Mouse (Mus musculus) gastrocnemius, adult 8-10 months (tissue): ENCODE data around the gene Slc2a3. TPM values are rescaled to one million over a fixed set of nuclear protein-coding genes. Genes with fewer than 3 reads are reported as not detected.
A peak's percentile ranks its signal among the peaks of the same experiment; 100 is the strongest.
"Not testable (repeated sequence)": the region's sequence is repeated elsewhere in the genome, so short reads cannot be mapped to it uniquely, and the experiment has no call there.

Experiments
- DNase-seq, 2 experiments: peaks; one replicate each; pipeline ENCODE4 v3.0.0; 2022; ENCODE audit warnings: low spot score in 2 of 2
- microRNA-seq: library from miRNA; unstranded; fragments of <30 nt; microRNA quantifications from one replicate; pipeline ENCODE4 v1.2.0, GENCODE M21; 2022
- total RNA-seq, 4 experiments: library from RNA; stranded (reverse); gene quantifications; 2 replicates each; pipeline ENCODE4 v1.2.4; 2022

The Slc2a3 gene
- total RNA-seq, 4 experiments from 2014 or later = 3.6 to 12.3 (median 10.4) TPM

DNA sequence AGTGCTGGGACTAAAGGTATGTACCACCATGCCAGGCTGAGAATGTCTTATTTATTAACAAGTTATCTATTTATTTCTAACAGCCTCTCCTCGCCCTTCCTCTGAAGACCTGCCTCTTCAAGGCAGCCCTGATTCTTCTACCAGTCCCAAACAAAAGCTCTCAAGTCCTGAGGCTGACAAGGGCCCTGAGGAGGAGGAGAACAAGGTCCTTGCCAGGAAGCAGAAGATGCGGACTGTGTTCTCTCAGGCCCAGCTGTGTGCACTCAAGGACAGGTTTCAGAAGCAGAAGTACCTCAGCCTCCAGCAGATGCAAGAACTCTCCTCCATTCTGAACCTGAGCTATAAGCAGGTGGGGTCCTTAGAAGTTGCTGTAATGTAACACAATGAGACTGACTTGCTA is 90.0 kb downstream of the Slc2a3 start:
- DNase-seq = no peak

DNA sequence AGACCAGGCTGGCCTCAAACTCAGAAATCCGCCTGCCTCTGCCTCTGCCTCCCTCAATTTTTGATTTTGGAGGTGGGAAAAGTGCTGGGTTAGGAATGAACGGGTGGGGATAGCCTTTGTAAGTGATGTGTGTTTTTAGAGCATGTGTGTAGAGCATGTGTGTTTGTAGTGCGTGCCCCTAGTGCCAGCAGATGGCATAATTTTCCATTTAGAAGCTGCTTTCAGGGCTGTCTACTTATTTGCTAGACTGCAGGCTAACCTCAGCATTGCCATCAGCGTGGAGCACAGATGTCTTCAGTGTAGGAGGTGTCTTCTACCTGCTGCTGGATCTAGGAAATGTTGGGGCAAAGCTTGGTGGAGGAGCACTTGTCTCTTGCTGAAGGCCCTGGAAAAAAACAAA is 92.6 kb downstream of the Slc2a3 start:
- no peak for DNase-seq

DNA sequence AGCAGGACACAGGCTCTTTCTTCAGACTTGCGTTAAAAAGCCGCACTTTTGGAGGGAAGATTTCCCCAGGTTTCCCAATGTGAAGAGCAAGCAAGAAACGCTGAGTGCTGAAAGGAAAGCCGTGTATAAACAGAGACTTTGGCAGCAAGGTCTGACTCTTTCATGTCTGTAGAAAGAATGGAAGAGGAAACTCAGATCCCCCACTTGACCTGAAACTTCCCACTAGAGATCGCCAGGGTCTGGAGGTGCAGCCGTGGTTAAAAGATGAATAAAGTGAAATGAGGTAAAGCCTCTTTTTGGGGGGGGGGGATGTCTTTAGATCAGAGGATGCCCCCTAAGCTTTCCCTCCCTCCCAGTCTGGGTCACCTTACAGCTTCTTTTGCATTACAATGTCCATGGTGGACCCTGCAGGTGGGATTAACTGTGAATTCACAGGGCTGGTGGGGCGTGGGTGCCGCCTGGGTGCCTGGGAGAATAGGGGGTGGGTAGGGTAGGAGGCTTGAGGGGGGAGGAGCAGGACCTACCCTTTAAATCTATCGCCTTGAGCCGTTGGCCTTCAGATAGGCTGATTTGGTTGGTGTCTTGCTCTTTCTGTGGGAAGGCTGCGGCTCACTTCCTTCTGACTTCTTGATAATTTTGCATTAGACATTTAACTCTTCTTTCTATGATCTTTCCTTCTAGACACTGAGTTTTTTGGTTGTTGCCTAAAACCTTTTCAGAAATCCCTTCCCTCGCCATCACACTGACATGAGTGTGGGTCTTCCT is 94.2 kb downstream of the Slc2a3 start, which contains the start of gene Nanog:
Gene Nanog, plus strand, starts transcription at position 454 of the 765 bp plus-strand sequence.
- DNase-seq = no peak

DNA sequence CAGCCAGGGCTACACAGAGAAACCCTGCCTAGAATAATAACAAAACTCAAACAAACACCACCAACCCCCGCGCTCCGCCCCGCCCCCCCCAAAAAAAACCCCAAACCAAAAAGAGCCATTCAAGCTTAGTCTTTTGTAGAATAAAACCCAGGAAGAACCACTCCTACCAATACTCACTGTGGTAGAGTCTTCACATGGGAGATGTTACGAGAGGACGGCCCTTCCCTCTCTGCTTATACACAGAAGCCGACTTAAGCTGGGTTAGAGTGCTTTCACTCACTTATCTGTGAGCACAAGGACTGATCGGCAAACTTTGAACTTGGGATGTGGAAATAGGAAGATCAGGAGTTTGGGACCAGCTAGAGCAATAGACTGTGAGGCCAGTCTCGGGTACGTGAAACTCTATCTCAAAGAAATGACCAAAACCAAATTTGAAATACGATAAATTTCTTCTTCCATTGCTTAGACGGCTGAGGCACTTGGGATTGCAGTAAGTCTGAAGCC is 95.1 kb downstream of the Slc2a3 start:
- no peak for DNase-seq

DNA sequence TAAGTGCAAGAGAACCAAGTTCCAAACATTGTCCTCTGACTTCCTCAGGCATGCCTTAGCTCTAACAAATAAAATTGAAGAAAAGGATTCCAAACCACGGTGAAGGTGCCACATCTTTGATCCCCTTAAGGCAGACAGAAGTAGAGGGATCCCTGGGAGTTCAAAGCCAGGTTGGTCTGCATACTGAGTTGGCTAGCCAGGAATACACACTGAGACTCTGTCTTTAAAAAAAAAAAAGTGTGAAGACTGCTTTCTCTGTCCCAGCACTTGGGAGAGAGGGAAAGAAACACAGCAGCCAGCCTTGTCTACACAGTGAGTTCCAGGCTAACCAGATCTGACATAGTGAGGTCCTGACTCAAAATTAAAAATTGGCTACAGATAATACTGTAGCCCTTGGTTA is 97.7 kb downstream of the Slc2a3 start:
- no peak for DNase-seq

DNA sequence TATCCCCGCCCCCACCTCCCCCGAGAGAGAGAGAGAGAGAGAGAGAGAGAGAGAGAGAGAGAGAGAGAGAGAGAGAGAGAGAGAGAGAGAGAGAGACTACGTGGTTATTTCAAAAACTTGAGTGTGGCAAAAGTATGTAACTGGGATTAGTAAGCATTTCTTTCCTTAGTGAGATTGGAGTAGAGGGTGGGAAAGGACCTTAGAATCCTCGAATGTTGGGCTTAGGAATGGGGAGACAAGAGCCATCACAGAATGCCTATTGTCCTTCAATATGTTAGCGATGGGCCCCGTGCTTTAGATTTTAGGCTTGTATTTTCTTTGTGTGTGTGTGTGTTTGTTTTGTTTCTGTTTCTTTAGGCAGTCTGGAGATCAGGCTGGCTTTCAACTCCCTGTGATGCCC is 98.2 kb downstream of the Slc2a3 start:
- no peak for DNase-seq

DNA sequence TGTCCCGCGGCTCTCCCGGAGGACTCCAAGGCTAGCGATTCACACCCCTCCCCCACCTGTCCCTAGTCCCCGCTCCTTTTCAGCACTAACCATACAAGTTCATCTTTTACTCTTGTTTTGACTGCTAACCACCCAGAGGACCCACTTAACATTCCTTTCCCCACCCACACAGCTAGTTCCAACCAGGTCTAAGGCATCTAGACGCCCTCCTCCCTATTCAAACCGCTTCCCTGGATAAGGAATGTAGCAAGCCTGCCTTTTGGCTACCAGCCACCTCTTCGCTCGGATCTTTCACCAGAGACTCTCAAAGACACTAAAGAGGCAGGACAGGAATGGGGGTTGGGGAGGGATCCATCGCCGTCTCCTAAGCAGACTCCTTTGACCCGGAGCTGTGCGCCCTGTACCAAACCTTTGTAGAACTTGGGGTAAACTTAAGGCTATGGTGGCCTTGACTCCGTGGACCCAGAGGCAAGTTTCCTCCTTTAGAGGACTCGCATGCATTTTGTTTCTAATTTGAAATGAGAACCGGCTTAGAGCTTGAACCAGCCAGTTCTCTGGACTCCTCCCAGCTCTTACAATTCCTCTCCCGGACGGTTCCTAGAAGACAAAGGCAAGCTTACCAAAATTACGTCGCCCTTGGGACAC is 98.8 kb downstream of the Slc2a3 start:
- peak in 1 of 2 experiments; percentile 7 for DNase-seq

DNA sequence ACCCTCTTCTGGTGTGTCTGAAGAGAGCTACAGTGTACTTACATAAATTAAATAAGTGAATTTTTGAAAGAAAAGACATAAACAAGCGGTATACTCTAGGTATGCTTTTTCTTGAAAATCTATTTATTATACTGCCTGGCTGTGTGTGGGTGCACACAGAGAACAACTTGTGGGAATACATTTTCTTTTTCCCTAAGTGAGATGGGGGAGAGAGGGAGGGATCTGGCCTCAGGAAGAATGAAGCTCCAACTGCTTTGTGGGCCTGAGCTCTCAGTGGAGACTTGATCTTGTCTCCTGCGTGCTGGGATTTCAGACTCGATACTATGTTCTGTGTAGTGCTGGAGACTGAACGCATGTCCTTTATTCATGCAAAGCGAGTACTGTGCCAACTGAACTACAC is 99.6 kb downstream of the Slc2a3 start:
- DNase-seq = no peak

DNA sequence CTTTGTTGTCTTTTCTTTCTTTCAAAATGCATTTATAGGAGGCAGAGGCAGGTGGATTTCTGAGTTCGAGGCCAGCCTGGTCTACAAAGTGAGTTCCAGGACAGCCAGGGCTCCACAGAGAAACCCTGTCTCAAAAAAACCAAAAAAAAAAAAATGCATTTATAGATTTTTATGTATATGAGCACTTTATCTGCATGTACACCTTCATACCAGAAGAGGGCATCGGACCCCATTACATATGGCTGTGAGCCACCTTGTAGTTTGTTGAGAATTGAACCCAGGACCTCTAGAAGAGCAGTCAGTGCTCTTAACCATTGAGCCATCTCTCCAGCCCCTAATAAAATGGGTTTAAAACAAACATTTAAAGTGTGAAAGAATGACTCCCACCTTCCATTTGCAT is 101.8 kb downstream of the Slc2a3 start:
- DNase-seq = not testable (repeated sequence)

DNA sequence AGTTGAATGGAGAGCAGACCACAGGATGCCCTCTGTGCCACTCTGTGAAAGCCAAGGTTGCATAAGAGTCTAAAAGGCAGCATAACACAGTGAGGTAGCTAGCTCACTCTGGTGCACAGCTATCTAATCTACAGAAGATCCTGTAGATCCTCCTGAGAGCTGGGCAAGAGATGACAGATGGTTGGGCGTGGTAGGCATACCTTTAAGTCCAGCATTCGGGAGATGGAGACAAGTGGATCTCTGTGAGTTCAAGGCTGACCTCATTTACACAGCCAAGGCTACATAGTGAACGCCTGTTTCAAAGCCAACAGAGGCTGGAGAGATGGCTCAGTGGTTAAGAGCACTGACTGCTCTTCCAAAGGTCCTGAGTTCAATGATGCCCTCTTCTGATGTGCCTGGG is 106.0 kb downstream of the Slc2a3 start:
- no peak for DNase-seq

DNA sequence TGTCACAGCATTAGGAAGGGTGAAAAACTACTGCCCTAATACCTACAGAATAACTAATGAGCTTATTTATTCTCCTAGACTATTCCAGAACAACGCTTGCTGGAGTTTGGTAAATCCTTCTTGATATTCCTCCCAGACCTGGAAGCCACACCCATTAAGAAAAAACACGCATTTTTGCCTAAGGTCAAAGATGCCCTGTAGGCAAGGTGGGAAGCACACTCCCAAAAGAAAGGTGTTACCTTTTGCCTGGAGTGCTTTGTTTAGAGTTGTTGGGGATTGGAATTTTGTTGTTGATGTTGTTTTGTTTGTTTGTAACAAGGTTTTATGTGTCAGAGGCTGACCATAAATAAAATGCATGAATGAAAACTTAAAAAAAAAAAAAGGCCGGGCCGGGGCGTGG is 111.4 kb downstream of the Slc2a3 start:
- no peak for DNase-seq

DNA sequence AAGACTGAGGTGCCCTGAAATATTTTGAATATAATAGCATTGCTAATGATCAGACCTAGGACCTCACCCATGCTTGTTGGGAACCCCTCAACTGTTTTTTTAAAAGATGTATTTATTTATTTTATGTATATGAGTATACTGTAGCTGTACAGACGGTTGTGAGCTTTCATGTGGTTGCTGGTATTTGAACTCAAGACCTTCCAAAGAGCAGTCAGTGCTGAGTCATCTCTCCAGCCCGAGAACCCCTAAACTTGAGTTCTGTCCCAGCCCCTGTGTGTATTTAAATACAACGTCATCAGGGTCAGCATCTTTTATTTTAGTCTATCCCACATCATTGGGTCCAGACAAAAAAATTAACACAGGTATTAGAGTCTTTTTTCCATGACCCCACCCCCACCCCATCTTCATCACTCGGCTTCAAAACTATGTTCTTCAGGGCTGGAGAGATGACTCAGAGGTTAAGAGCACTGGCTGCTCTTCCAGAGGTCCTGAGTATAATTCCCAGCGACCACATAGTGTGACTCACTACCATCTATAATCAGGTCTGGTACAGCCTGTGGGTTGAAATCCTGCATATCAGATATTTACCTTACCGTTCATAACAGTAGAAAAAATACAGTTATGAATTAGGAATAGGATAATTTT is 111.9 kb downstream of the Slc2a3 start:
- DNase-seq = no peak

DNA sequence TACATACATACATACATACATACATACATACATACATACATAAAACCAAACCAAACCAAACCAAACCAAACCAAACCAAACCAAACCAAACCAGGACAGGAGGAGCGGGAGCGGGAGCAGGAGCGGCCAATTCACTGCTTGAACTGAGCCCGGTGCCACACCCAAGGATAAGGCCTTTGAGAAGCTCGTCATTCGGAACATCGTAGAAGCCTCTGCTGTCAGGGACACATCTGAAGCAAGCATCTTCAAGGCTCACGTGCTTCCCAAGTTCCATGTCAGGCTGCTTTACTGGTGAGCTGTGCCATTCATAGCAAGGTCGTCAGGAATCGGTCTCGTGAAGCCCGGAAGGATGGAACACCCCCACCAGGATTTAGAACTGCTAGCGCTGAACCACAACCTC is 114.7 kb downstream of the Slc2a3 start:
- DNase-seq = no peak

DNA sequence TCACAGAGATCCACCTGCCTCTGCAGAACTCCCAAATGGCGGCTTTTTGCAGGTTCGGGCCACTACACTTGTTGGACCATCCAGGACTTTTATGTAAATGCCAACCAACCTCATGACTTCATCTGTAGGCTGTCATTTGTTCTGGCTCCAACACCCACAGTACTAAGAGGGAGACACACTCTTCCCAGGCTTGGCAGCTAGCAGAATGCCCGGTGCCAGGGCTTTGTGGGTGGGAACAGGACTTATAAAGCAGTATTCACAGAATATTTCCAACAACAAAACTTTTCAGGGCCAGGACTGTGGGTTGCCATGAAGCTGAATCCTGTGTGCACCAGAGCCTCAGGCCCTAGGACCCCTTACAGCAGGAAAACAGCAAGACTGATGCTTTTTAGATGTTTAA is 118.8 kb downstream of the Slc2a3 start:
- DNase-seq = no peak

Small RNA genes within 50 kb of the gene (microRNA-seq; reads per million reads assigned to microRNA genes)
- gene Mir7231 = not detected

Other genes with a start within 250 kb of the Slc2a3 start
- not detected for gene Aicda, start 247.8 kb downstream of the Slc2a3 start, total RNA-seq
- 1 to 10 TPM in 3 of 4 experiments, under 1 TPM in 1; 0.53 to 1.8 (median 1.3) TPM for gene Apobec1, start 199.2 kb downstream of the Slc2a3 start, total RNA-seq
- not detected for gene Gdf3, start 191.6 kb downstream of the Slc2a3 start, total RNA-seq
- gene Dppa3, start 175.2 kb downstream of the Slc2a3 start, total RNA-seq = not detected
- gene Nanog, start 94.2 kb downstream of the Slc2a3 start, total RNA-seq = not detected
- 10 to 100 TPM; 23.3 to 27.1 (median 26.4) TPM for gene Foxj2, start 18.3 kb upstream of the Slc2a3 start, total RNA-seq
- under 1 TPM; 0.15 to 0.83 (median 0.42) TPM for gene C3ar1, start 54.5 kb upstream of the Slc2a3 start, total RNA-seq
- gene Necap1, start 72.8 kb upstream of the Slc2a3 start, total RNA-seq = 10 to 100 TPM; 11.2 to 15.9 (median 12.1) TPM
- gene Clec4a1, start 120.2 kb upstream of the Slc2a3 start, total RNA-seq = 1 to 10 TPM in 1 of 4 experiments, under 1 TPM in 2, not detected in 1; 0.46 to 1.3 (median 0.91) TPM
- under 1 TPM in 3 of 4 experiments, not detected in 1; 0.21 to 0.44 (median 0.34) TPM for gene Clec4a3, start 150.9 kb upstream of the Slc2a3 start, total RNA-seq
- not detected for gene Clec4a4, start 188.7 kb upstream of the Slc2a3 start, total RNA-seq
- gene Clec4b1, start 248.3 kb upstream of the Slc2a3 start, total RNA-seq = not detected